Mouse (Mus musculus) CH12.LX (cell line): ENCODE data around the gene Mdc1.

Source experiments
- MAX ChIP-seq: IDR thresholded peaks from 2 replicates; pipeline ENCODE4 v1.6.1; 2011; ENCODE audit warnings: low read length, improper control_type of control experiment
- PAX5 ChIP-seq: IDR thresholded peaks from 2 replicates; pipeline ENCODE4 v1.6.1; 2012; ENCODE audit warnings: low read length, inconsistent platforms, mixed read lengths
- POLR2A ChIP-seq: IDR thresholded peaks from 2 replicates; pipeline ENCODE4 v1.6.1; 2011; ENCODE audit warnings: low read depth, mild to moderate bottlenecking, improper control_type of control experiment, low read length

DNA sequence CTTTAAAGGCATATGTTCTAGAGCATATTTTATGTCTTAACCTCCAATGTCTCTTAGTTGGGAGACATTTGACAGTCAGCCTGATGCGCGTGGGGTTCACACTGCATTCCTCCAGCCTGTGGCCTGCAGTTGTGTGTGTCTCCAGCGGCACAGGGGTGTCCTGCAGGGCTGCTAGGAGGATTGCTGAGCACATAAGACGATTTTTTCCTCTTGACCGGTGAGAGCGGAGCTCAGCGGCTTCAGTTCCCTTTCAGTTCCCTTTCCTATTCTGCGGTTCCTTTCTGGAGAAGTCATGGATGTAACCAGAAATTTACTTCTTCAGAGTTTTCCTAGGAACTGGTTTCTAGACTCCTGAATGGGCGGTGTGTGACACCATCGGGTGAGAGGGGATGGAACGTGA, 31.9 kb upstream of the Mdc1 start:
- TF ChIP-seq PAX5 (no peak), POLR2A (no peak), MAX (no peak)
